Mouse (Mus musculus): ENCODE results near the gene Ggn.
"Not testable (repeated sequence)": the region's sequence is repeated elsewhere in the genome, so short reads cannot be mapped to it uniquely, and the experiment has no call there.

Gene Ggn

GRCm38 (mm10) chr7:29212775-29213560 is 43.0 kb downstream of the Ggn start:
- not testable (repeated sequence) for DNase-seq

- peak in 1 of 2 experiments; percentile 54 for DNase-seq
Observed at GRCm38 (mm10) chr7:29213675-29214082, 43.7 kb downstream of the Ggn start, which contains the start of gene Catsperg1. Catsperg1 (minus strand) TSS chr7:29214035.

- no peak for DNase-seq
Observed at GRCm38 (mm10) chr7:29214236-29214635, 44.2 kb downstream of the Ggn start.

GRCm38 (mm10) chr7:29214846-29215245 is 44.8 kb downstream of the Ggn start:
- no peak for DNase-seq

All from kidney, postnatal 25 days (tissue).